8 mouse cellular contexts compared by ENCODE assay signal in genomic region chr6:72355066-72355911, GRCm38 (mm10). TPM values are rescaled to one million over a fixed set of nuclear protein-coding genes. Genes with fewer than 3 reads are reported as not detected.
A peak's percentile ranks its signal among the peaks of the same experiment; 100 is the strongest.
DNase-seq lines count a peak whose midpoint lies in the region; ATAC-seq and TF ChIP-seq lines count a peak whose summit lies in the region.

TSS of gene Tmem150a (plus strand) at chr6:72355447.

- no peaks in the 10 kb centered on the region for H3K27me3 ChIP-seq in forebrain, embryonic 15.5 days
- H3K27me3 ChIP-seq in neural tube, embryonic 15.5 days (replicated peaks), result no peaks in the 10 kb centered on the region

- H3K4me1 ChIP-seq in brown adipose tissue, adult 24 weeks (ENCODE audit: control insufficient read depth, insufficient read depth, insufficient read length, low read length), result peaks cover 13% of the 10 kb centered on the region; the same call in 1 of the 2 replicates
- peaks cover 30% of the 10 kb centered on the region for H3K4me1 ChIP-seq in forebrain, embryonic 15.5 days
- H3K4me1 ChIP-seq in lung, adult 2 months (ENCODE audit: control insufficient read depth, insufficient read depth, low read length), result peaks cover 7% of the 10 kb centered on the region
- H3K4me1 ChIP-seq in neural tube, embryonic 15.5 days, result peaks cover 56% of the 10 kb centered on the region

- peak; percentile 41; the same call in 1 of the 2 replicates for TF ChIP-seq POLR2A in lung, adult 2 months (IDR thresholded peaks at IDR 0.05; ENCODE audit: borderline replicate concordance, extremely low read depth, low read depth, low read length)

- peaks cover 13% of the 10 kb centered on the region for H3K36me3 ChIP-seq in forebrain, embryonic 15.5 days
- peaks cover 32% of the 10 kb centered on the region for H3K36me3 ChIP-seq in neural tube, embryonic 15.5 days

- peak within 1 kb of the TSS; percentile 76 for H3K9ac ChIP-seq in forebrain, embryonic 15.5 days (replicated peaks)
- peak within 1 kb of the TSS; percentile 72 for H3K9ac ChIP-seq in neural tube, embryonic 15.5 days (replicated peaks)

- H3K4me2 ChIP-seq in forebrain, embryonic 15.5 days (replicated peaks), result peak within 1 kb of the TSS; percentile 97
- peak within 1 kb of the TSS; percentile 95 for H3K4me2 ChIP-seq in neural tube, embryonic 15.5 days

- H3K9me3 ChIP-seq in forebrain, embryonic 15.5 days, result no peaks in the 10 kb centered on the region
- no peaks in the 10 kb centered on the region for H3K9me3 ChIP-seq in neural tube, embryonic 15.5 days (replicated peaks)

- H3K4me3 ChIP-seq in brown adipose tissue, adult 24 weeks (ENCODE audit: insufficient read depth, low read depth, low read length), result peak within 1 kb of the TSS; percentile 91
- peak within 1 kb of the TSS; percentile 66 for H3K4me3 ChIP-seq in forebrain, embryonic 15.5 days
- H3K4me3 ChIP-seq in lung, adult 2 months (replicated peaks; ENCODE audit: extremely low read depth, low read depth, low read length), result peak within 1 kb of the TSS; percentile 89
- H3K4me3 ChIP-seq in neural tube, embryonic 15.5 days (replicated peaks), result peak within 1 kb of the TSS; percentile 73

- under 1% methylated on average over 71 of the region's 71 CpGs for WGBS in forebrain, embryonic 15.5 days
- WGBS in lung, adult 2 months, result under 1% methylated on average over 71 of the region's 71 CpGs
- WGBS in neural tube, embryonic 15.5 days, result under 1% methylated on average over 59 of the region's 71 CpGs

- intact Hi-C loops in heart, postnatal 10 days (cut with DNase I), result no loop called here

- DNase-seq in CD8-positive naive resting alpha-beta T cell, adult 2 months (ENCODE audit: low read depth in 2 of 2, low spot score in 2 of 2), result peak; percentile 20 to 25
- peak; percentile 90 to 92 for DNase-seq in heart, postnatal 10 days
- DNase-seq in kidney, postnatal 4 days, result peak; percentile 89 to 94
- DNase-seq in lung, adult 2 months, result peak; percentile 79
- DNase-seq in testis, postnatal 14 days (ENCODE audit: low spot score), result peak; percentile 78

- H3K27ac ChIP-seq in brown adipose tissue, adult 24 weeks (replicated peaks; ENCODE audit: low read depth, low read length), result peak within 1 kb of the TSS; percentile 75
- peak within 1 kb of the TSS; percentile 35 for H3K27ac ChIP-seq in forebrain, embryonic 15.5 days (replicated peaks)
- H3K27ac ChIP-seq in neural tube, embryonic 15.5 days (replicated peaks), result peak within 1 kb of the TSS; percentile 72

- peak; percentile 85 for ATAC-seq in forebrain, embryonic 15.5 days (replicated peaks)
- peak; percentile 89 for ATAC-seq in neural tube, embryonic 15.5 days (ENCODE audit: low FRiP score)

- no peak for TF ChIP-seq CTCF in lung, adult 2 months (IDR thresholded peaks at IDR 0.05; ENCODE audit: insufficient read depth, low read length)

RNA-seq across cellular contexts. Expression of gene Tmem150a, which starts in this region (rescaled TPM):
- 8.6 and 10.6 TPM in 2 replicates for polyA plus RNA-seq in brown adipose tissue, adult 24 weeks (2012; ENCODE audit: insufficient read depth, insufficient read length, missing spikeins)
- polyA plus RNA-seq in forebrain, embryonic 15.5 days (2015; fragmentation: Nextera tagmentation; extraction: Ambion mirVana), result 15.2 and 15.6 TPM in 2 replicates
- 10 to 100 TPM; 13.6 to 17.1 TPM for total RNA-seq in heart, postnatal 10 days (2021)
- 60.7 and 71.8 TPM in 2 replicates for polyA plus RNA-seq in lung, adult 2 months (2012; rRNA removed)
- 21.2 and 21.5 TPM in 2 replicates for polyA plus RNA-seq in neural tube, embryonic 15.5 days (2015; fragmentation: Nextera tagmentation; extraction: Ambion mirVana)

Comparison
In these comparisons a context has a peak if more than half of its experiments do, and no peak if none do; other contexts are left out.
1. Peak in every context shown above with its lines: DNase-seq, ATAC-seq, H3K4me3 ChIP-seq and H3K27ac ChIP-seq.
2. DNase-seq: peak in every context shown above with its lines; median percentile 92 in kidney, postnatal 4 days; 91 in heart, postnatal 10 days; 79 in lung, adult 2 months; 78 in testis, postnatal 14 days; 22 in CD8-positive naive resting alpha-beta T cell, adult 2 months.